9 mouse cellular contexts compared by ENCODE assay signal in genomic region chr4:61998366-61998765, GRCm38 (mm10). TPM values are rescaled to one million over a fixed set of nuclear protein-coding genes. Genes with fewer than 3 reads are reported as not detected.
DNase-seq lines count a peak whose midpoint lies in the region; ATAC-seq and TF ChIP-seq lines count a peak whose summit lies in the region.
"Had no signal": no experiment of that assay in that cellular context is flagged by ENCODE, and none has a peak within 500 bp of the region (broad histone marks: within the 10 kb centered on the region; RNA-seq: fewer than 3 reads in every experiment).

No protein-coding gene starts in this region.

- WGBS in midbrain, embryonic 11.5 days = 23% methylated on average over 4 of the region's 4 CpGs
- 38% methylated on average over 4 of the region's 4 CpGs for WGBS in midbrain, embryonic 13.5 days

- intact Hi-C loops in gastrocnemius, adult 2 months (cut with DNase I) = no loop called here

- no peaks in the 10 kb centered on the region for H3K36me3 ChIP-seq in midbrain, embryonic 11.5 days (ENCODE audit: control insufficient read depth, insufficient read depth, low read length)
- H3K36me3 ChIP-seq in midbrain, embryonic 13.5 days = no peaks in the 10 kb centered on the region

- 0 out of 2 replicates have a peak, but pooled peaks have one; percentile 57 for ATAC-seq in midbrain, embryonic 11.5 days (ENCODE audit: low FRiP score)
- ATAC-seq in midbrain, embryonic 13.5 days = no peak
- ATAC-seq in granulocyte monocyte progenitor cell, adult 5-6 weeks (replicated peaks; ENCODE audit: poor library complexity, severe bottlenecking) = 0 out of 2 replicates have a peak, but pooled peaks have one; percentile 40
- ATAC-seq in megakaryocyte progenitor cell, adult 5-6 weeks (replicated peaks; ENCODE audit: poor library complexity) = peak; percentile 54; the same call in 1 of the 2 replicates
- no peak for ATAC-seq in inflammation-experienced regulatory T-cells, adult 6 months

- no peak overlapping the region for H3K4me3 ChIP-seq in gastrocnemius, adult 2 months
- no peak overlapping the region for H3K4me3 ChIP-seq in midbrain, embryonic 11.5 days (ENCODE audit: low read depth, low read length)
- H3K4me3 ChIP-seq in midbrain, embryonic 13.5 days (replicated peaks) = no peak overlapping the region

- no peak overlapping the region for H3K9ac ChIP-seq in midbrain, embryonic 11.5 days (ENCODE audit: low read length)
- no peak overlapping the region for H3K9ac ChIP-seq in midbrain, embryonic 13.5 days (replicated peaks)

- no peaks in the 10 kb centered on the region for H3K27me3 ChIP-seq in midbrain, embryonic 11.5 days (ENCODE audit: control insufficient read depth, insufficient read depth, low read length)
- H3K27me3 ChIP-seq in midbrain, embryonic 13.5 days = no peaks in the 10 kb centered on the region

- no peak overlapping the region for H3K27ac ChIP-seq in gastrocnemius, adult 2 months
- H3K27ac ChIP-seq in midbrain, embryonic 11.5 days (ENCODE audit: low read depth, low read length) = no peak overlapping the region
- H3K27ac ChIP-seq in midbrain, embryonic 13.5 days = no peak overlapping the region

- DNase-seq in gastrocnemius, adult 2 months = no peak
- no peak for DNase-seq in gastrocnemius, postnatal 4 days (ENCODE audit: low spot score in 2 of 2)
- DNase-seq in midbrain, embryonic 11.5 days (ENCODE audit: low spot score, missing footprints) = peak; percentile 89
- peak; percentile 42 for DNase-seq in adrenal gland, postnatal 10 days

- H3K4me1 ChIP-seq in midbrain, embryonic 11.5 days (ENCODE audit: control insufficient read depth, insufficient read depth, low read length) = no peaks in the 10 kb centered on the region
- no peaks in the 10 kb centered on the region for H3K4me1 ChIP-seq in midbrain, embryonic 13.5 days (replicated peaks)

- no peak overlapping the region for H3K4me2 ChIP-seq in midbrain, embryonic 11.5 days
- H3K4me2 ChIP-seq in midbrain, embryonic 13.5 days (replicated peaks) = no peak overlapping the region

- no peaks in the 10 kb centered on the region for H3K9me3 ChIP-seq in midbrain, embryonic 11.5 days (ENCODE audit: control insufficient read depth, low read length)
- no peaks in the 10 kb centered on the region for H3K9me3 ChIP-seq in midbrain, embryonic 13.5 days

- peak; percentile 57 for TF ChIP-seq CTCF in gastrocnemius, adult 2 months (IDR thresholded peaks at IDR 0.05)

RNA-seq across cellular contexts. Expression of gene Mup20, which starts 55.6 kb away (rescaled TPM):
- not detected for total RNA-seq in gastrocnemius, adult 2 months (2021)
- not detected for total RNA-seq in gastrocnemius, postnatal 4 days (2021)
- polyA plus RNA-seq in midbrain, embryonic 11.5 days (2014; fragmentation: Nextera tagmentation; extraction: Ambion mirVana) = not detected in 2 replicates
- polyA plus RNA-seq in midbrain, embryonic 13.5 days (2015; fragmentation: Nextera tagmentation; extraction: Ambion mirVana) = not detected in 2 replicates
- total RNA-seq in adrenal gland, postnatal 10 days (2021) = not detected
- total RNA-seq in granulocyte monocyte progenitor cell, adult 5-6 weeks (2014; fragmentation: Nextera tagmentation) = not detected in 2 replicates
- total RNA-seq in granulocyte monocyte progenitor cell, adult 5-6 weeks (2017) = not detected in 2 replicates
- not detected in 2 replicates for total RNA-seq in megakaryocyte progenitor cell, adult 5-6 weeks (2015)
- not detected in 2 replicates for total RNA-seq in megakaryocyte progenitor cell, adult 5-6 weeks (2017)
- not detected for polyA plus RNA-seq in inflammation-experienced regulatory T-cells, adult 6 months (2017; shearing (Covaris generic))
- polyA plus RNA-seq: heart, embryonic 14.5 days had no signal

Comparison
In these comparisons a context has a peak if more than half of its experiments do, and no peak if none do; other contexts are left out.
1. ATAC-seq: peak in midbrain, embryonic 11.5 days (single experiment), granulocyte monocyte progenitor cell, adult 5-6 weeks (single experiment) and megakaryocyte progenitor cell, adult 5-6 weeks (single experiment); none in midbrain, embryonic 13.5 days (single experiment) and inflammation-experienced regulatory T-cells, adult 6 months (single experiment).
2. DNase-seq: peak in midbrain, embryonic 11.5 days (single experiment) and adrenal gland, postnatal 10 days (single experiment); none in gastrocnemius, adult 2 months (single experiment) and gastrocnemius, postnatal 4 days (0 of 2).